Mouse (Mus musculus) embryonic facial prominence, embryonic 15.5 days (tissue): ENCODE measurements around the gene Sass6. TPM values are rescaled to one million over a fixed set of nuclear protein-coding genes. Genes with fewer than 3 reads are reported as not detected.

ENCODE experiments used
- ATAC-seq: fragments of 200-750 bp; cut with Nextera tagmentation; 2 replicates; pipeline ENCODE4 v1.8.0; 2017; ENCODE audit warnings: low read depth, moderate TSS enrichment; ENCODE audit not compliant: insufficient number of reproducible peaks, low FRiP score, low TSS enrichment
- H3K27ac ChIP-seq: fragments of 300-500 bp; sonication (generic); replicated peaks from 2 replicates; pipeline ENCODE4 v1.5.1; 2015; ENCODE audit warnings: mild to moderate bottlenecking, inconsistent platforms
- H3K27me3 ChIP-seq: fragments of 300-500 bp; sonication (generic); 2 replicates; pipeline ENCODE4 v1.6.1; 2015; ENCODE audit warnings: inconsistent platforms
- H3K36me3 ChIP-seq: fragments of 300-500 bp; sonication (generic); 2 replicates; pipeline ENCODE4 v1.6.1; 2015; ENCODE audit warnings: mild to moderate bottlenecking, inconsistent platforms
- H3K4me1 ChIP-seq: fragments of 300-500 bp; sonication (generic); 2 replicates; pipeline ENCODE4 v1.6.1; 2015; ENCODE audit warnings: inconsistent platforms
- H3K4me2 ChIP-seq: fragments of 300-500 bp; sonication (generic); replicated peaks from 2 replicates; pipeline ENCODE4 v1.6.1; 2015; ENCODE audit warnings: mild to moderate bottlenecking, inconsistent platforms
- H3K4me3 ChIP-seq: fragments of 300-500 bp; sonication (generic); replicated peaks from 2 replicates; pipeline ENCODE4 v1.5.1; 2015; ENCODE audit warnings: mild to moderate bottlenecking, inconsistent platforms
- H3K9ac ChIP-seq: fragments of 300-500 bp; sonication (generic); 2 replicates; pipeline ENCODE4 v1.6.1; 2015; ENCODE audit warnings: inconsistent platforms
- H3K9me3 ChIP-seq: fragments of 300-500 bp; sonication (generic); replicated peaks from 2 replicates; pipeline ENCODE4 v1.6.1; 2016; ENCODE audit warnings: inconsistent platforms
- WGBS: fragments of 180-500 bp; shearing (Covaris S2); methylation state at CpG from one replicate; pipeline ENCODE4 v1.1.7; 2015; 5-methylcytosine and 5-hydroxymethylcytosine counted together
- polyA plus RNA-seq: library from polyadenylated mRNA; unstranded; fragments of >200 nt; fragmentation: Nextera tagmentation; extraction: Ambion mirVana; gene quantifications from 2 replicates; pipeline ENCODE4 v1.2.1, GENCODE M21; 2015

Sass6 gene
- polyA plus RNA-seq, 1 experiment from 2014 or later, result 20.1 TPM

DNA sequence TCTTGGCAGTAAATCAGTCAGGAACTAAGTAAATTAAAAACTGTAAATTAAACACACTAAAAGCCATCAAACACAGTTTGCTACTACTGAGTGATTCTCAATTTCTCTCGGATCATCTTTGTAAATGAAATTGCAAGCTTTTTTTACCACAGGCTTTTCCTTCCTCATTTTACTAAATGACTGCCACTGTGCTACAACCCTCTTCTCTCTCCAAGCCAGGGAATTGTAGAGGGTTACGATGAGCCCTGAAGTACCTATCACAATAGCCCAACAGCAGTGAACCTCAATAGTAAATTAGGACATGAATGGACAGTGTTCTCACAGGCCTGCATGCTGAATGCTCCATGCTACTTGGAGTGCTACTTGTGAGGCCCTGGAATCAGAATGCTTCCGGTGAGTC is 39.3 kb downstream of the Sass6 start:
- H3K27ac ChIP-seq, result no peak overlapping the region
- no peak overlapping the region for H3K9ac ChIP-seq
- no peaks in the 10 kb centered on the region for H3K4me1 ChIP-seq
- H3K9me3 ChIP-seq, result no peaks in the 10 kb centered on the region
- H3K36me3 ChIP-seq, result peaks cover 73% of the 10 kb centered on the region
- H3K4me2 ChIP-seq, result no peak overlapping the region
- H3K27me3 ChIP-seq, result no peaks in the 10 kb centered on the region
- ATAC-seq, result no peak
- WGBS, result 89% methylated on average over 3 of the region's 3 CpGs
- no peak overlapping the region for H3K4me3 ChIP-seq

DNA sequence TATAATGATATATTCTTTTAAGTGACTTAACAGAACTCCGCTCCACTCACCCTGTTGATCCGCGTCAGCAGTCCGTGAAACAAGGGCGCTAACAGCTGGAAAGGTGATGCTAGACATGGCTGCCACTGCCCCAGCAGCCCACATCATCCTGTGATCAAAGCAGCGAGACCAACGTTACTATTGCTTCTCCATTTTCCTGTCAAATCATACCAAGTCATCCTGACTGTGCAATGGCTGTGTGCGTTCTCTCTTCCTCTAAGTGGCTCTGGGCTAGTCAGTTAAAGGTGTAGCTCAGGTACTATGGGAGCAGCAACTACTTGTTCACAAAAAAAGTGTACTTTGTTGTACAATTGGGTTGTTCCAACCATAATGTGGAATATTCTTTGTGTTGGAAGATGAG is 40.1 kb downstream of the Sass6 start:
- H3K27me3 ChIP-seq, result no peaks in the 10 kb centered on the region
- H3K36me3 ChIP-seq, result peaks cover 80% of the 10 kb centered on the region
- no peak overlapping the region for H3K27ac ChIP-seq
- H3K4me3 ChIP-seq, result no peak overlapping the region
- ATAC-seq, result no peak
- no peak overlapping the region for H3K9ac ChIP-seq
- H3K4me1 ChIP-seq, result no peaks in the 10 kb centered on the region
- 90% methylated on average over 8 of the region's 8 CpGs for WGBS
- no peaks in the 10 kb centered on the region for H3K9me3 ChIP-seq
- H3K4me2 ChIP-seq, result no peak overlapping the region

GRCm38 (mm10) chr3:116635799-116636198 is 41.0 kb downstream of the Sass6 start:
- no peak overlapping the region for H3K4me2 ChIP-seq
- H3K36me3 ChIP-seq, result peaks cover 82% of the 10 kb centered on the region
- no peaks in the 10 kb centered on the region for H3K9me3 ChIP-seq
- H3K9ac ChIP-seq, result no peak overlapping the region
- H3K4me1 ChIP-seq, result no peaks in the 10 kb centered on the region
- 60% methylated on average over 5 of the region's 5 CpGs for WGBS
- ATAC-seq, result no peak
- H3K27ac ChIP-seq, result no peak overlapping the region
- no peaks in the 10 kb centered on the region for H3K27me3 ChIP-seq
- no peak overlapping the region for H3K4me3 ChIP-seq

DNA sequence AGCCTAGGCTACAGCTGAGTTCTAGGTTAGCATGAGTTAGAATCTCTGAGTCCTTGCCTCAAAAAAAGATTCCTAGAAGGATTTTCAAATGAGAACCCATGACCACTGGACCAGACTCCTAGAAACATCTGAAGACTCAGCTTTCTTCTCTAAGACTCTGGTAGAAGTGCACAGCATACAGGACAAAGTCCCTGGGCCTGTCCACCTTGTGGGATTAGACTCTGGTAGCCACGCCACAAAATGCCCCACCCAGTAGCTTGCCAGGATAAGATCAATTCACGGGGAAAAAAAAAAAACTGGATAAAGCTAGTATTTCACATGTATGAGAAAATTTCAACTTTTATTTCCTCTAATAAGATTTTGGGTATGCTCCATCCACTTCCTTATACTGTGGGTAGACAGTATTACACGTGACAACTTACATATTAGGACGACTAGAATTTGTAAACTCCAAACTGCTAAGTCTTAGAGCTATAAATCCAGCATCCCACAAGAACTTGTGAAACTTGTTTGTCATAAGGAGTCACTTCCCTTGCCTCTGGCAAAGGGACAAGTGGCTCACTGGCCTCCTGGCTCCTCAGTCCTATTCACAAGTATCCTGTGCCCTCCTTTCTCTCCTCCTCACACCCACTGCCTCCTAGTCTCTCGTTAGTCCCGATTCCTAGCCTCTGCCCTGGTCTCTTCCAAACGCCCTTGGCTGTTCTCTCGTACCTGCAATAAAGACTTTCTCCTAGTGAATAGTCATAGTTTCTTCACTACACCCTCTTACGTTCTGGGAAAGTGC is 43.1 kb downstream of the Sass6 start:
- 78% methylated on average over 9 of the region's 9 CpGs for WGBS
- no peaks in the 10 kb centered on the region for H3K9me3 ChIP-seq

DNA sequence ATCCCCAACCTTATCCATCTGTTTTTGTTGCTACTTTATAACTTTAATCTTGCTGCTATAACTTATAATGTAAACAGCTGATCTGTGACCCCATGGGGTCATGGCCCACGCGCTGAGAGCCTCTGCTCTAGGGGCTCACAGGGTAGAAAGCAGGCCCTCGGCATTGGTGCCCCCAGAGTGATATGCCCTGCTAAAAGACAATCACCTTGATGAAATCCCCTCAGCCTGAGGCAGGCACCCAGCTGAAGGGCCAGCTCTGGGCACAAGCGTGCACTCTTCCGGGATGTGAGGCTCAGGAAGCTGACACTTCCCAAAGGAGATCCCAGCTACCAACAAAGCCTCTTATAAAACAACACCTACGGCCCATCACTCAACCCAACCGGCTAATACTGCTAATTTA is 43.8 kb downstream of the Sass6 start:
- ATAC-seq, result no peak
- no peak overlapping the region for H3K27ac ChIP-seq
- no peak overlapping the region for H3K4me3 ChIP-seq
- H3K36me3 ChIP-seq, result peaks cover 91% of the 10 kb centered on the region
- H3K9me3 ChIP-seq, result no peaks in the 10 kb centered on the region
- no peaks in the 10 kb centered on the region for H3K27me3 ChIP-seq
- 91% methylated on average over 7 of the region's 7 CpGs for WGBS
- no peak overlapping the region for H3K9ac ChIP-seq
- no peaks in the 10 kb centered on the region for H3K4me1 ChIP-seq
- H3K4me2 ChIP-seq, result no peak overlapping the region

More for the DNA sequence above, 43.1 kb downstream of the Sass6 start:
- ATAC-seq, result no peak
- Histone ChIP-seq H3K9ac (no peak overlapping the region), H3K27me3 (no peaks in the 10 kb centered on the region), H3K36me3 (peaks cover 90% of the 10 kb centered on the region), H3K27ac (no peak overlapping the region), H3K4me2 (no peak overlapping the region), H3K4me3 (no peak overlapping the region), H3K4me1 (no peaks in the 10 kb centered on the region)

DNA sequence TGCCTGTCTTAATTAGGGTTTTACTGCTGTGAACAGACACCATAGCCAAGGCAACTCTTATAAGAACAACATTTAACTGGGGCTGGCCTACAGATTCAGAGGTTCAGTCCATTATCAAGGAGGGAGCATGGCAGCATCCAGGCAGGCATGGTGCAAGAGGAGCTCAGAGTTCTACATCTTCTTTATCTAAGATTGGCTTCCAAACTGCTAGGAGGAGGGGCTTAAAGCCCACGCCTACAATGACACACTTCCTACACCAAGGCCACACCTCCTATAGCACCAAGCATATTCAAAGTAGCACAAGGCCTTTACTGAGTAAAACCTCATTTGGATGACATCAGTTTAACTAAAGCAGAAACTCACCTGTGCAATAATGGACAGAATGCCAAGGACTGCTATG is 45.2 kb downstream of the Sass6 start:
- no peaks in the 10 kb centered on the region for H3K27me3 ChIP-seq
- ATAC-seq, result no peak
- H3K9ac ChIP-seq, result no peak overlapping the region
- H3K36me3 ChIP-seq, result peaks cover 88% of the 10 kb centered on the region
- H3K4me2 ChIP-seq, result no peak overlapping the region
- WGBS, result 82% methylated on average over 1 of the region's 1 CpGs
- no peaks in the 10 kb centered on the region for H3K9me3 ChIP-seq
- H3K4me1 ChIP-seq, result no peaks in the 10 kb centered on the region
- H3K27ac ChIP-seq, result no peak overlapping the region
- no peak overlapping the region for H3K4me3 ChIP-seq

DNA sequence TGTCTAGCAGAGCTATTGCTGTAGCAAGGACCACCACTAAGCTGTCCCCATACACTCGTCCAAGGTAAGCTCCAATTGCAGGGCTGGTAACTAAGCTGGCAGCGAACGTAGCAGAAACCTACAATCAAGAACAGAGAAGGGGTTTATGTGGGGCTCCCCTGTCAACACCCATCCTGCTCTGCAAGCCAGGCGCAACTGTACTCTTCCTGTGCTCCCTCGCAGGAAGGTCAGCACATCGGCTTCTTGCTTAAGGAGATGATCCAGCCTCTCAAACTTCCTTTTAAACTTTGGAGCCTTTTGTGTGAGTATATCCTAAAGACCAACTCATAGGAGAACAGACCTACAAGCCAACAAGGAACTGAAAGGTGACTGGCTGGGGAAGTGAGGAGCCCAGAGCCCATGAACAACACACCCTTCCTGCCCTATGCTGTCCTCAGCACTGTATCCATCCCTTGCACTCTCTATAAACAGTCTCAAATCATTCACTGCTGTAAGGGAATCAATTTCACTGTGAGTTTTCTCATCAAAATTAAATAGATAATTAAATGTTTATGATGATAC is 47.1 kb downstream of the Sass6 start:
- H3K27ac ChIP-seq, result no peak overlapping the region
- H3K27me3 ChIP-seq, result no peaks in the 10 kb centered on the region
- no peak for ATAC-seq
- H3K4me3 ChIP-seq, result no peak overlapping the region
- H3K4me1 ChIP-seq, result no peaks in the 10 kb centered on the region
- H3K36me3 ChIP-seq, result peaks cover 88% of the 10 kb centered on the region
- no peak overlapping the region for H3K9ac ChIP-seq
- H3K4me2 ChIP-seq, result no peak overlapping the region
- H3K9me3 ChIP-seq, result no peaks in the 10 kb centered on the region
- 88% methylated on average over 6 of the region's 6 CpGs for WGBS

DNA sequence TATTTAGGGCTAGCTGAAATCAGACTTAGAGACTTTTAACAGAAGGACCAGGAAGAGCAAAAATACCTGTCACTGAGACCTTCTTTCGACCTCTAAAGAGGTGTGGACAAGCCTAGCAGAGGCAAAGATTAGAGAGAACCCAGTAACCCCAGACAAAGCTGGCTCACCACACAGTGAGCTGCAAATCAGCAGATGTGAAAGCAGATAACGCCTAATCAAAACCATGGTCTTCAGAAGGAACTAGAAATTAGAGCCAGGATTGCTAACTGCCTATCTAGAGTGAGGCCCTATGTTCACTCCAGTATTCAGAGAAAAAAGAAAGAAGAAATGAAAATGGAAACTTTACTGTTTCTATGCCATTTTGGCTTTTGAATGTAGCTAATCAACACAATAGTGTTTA is 47.6 kb downstream of the Sass6 start:
- ATAC-seq, result no peak
- Histone ChIP-seq H3K4me1 (no peaks in the 10 kb centered on the region), H3K4me2 (no peak overlapping the region), H3K9ac (no peak overlapping the region), H3K36me3 (peaks cover 89% of the 10 kb centered on the region), H3K27me3 (no peaks in the 10 kb centered on the region), H3K27ac (no peak overlapping the region), H3K4me3 (no peak overlapping the region), H3K9me3 (no peaks in the 10 kb centered on the region)
- whole genome bisulfite sequencing, result 85% methylated on average over 2 of the region's 2 CpGs

DNA sequence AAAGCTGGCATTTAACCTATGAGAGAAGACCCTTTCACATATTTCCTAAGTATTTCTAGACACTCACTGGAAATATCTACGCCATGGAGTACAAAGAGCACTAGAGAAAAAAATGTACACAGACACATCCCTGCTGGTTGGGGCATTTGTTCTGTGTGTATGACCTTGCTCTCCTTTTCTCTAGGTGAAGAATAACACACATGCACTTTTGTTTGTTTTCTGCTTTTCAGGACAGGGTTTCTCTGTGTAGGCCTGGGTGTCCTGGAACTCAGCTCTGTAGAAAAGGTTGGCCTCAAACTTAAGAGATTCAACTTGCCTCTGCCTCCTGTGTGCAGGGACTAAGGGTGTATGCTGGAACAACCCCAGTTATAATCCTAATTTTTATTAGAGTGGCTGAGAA is 51.6 kb downstream of the Sass6 start:
- no peak for ATAC-seq
- Histone ChIP-seq H3K9ac (no peak overlapping the region), H3K27ac (no peak overlapping the region), H3K4me2 (no peak overlapping the region), H3K9me3 (no peaks in the 10 kb centered on the region), H3K27me3 (no peaks in the 10 kb centered on the region), H3K4me3 (no peak overlapping the region), H3K36me3 (peaks cover 61% of the 10 kb centered on the region), H3K4me1 (no peaks in the 10 kb centered on the region)
- 91% methylated on average over 1 of the region's 1 CpGs for WGBS

DNA sequence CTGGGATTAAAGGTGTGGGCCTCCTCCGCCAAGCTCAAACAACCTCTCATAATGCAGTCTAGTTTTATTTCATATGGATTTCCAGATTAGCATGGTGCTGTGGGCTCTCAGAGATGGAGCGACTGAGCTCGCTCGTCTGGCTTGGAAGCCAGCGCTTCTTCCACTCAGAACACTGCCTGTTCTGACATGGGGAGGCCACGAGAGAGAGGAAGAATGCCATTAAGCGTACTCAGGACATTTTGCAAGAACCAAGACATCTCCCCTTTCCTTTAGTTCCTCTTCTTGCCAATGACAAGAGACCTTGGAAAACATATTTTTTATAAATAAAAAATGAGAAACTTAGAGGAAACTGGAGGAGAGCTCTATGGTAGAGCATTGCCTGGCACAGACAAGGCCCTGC is 54.0 kb downstream of the Sass6 start:
- Histone ChIP-seq H3K36me3 (peaks cover 43% of the 10 kb centered on the region), H3K9me3 (no peaks in the 10 kb centered on the region), H3K4me2 (no peak overlapping the region), H3K4me1 (no peaks in the 10 kb centered on the region), H3K27ac (no peak overlapping the region), H3K4me3 (no peak overlapping the region), H3K27me3 (no peaks in the 10 kb centered on the region), H3K9ac (no peak overlapping the region)
- 92% methylated on average over 7 of the region's 7 CpGs for WGBS
- ATAC-seq, result no peak

DNA sequence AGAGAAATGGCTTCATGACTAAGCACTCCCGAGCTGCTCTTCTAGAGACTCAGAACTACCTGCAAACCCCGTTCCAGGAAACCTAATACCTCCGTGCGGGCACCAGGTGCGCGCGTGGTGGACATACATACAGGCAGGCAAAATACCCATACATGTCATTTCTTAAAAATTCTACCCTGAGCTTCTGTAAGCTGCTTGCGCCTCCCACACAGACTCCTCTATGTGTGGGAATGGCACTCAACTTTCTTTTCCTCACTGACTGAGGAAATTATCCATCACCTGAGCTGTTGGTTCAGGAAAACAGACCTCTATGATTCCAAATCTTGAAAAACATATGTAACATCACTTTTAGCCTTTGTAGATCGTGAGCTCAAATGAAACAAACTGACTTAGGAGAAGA is 55.9 kb downstream of the Sass6 start:
- Histone ChIP-seq H3K27ac (no peak overlapping the region), H3K4me1 (no peaks in the 10 kb centered on the region), H3K4me2 (no peak overlapping the region), H3K36me3 (peaks cover 26% of the 10 kb centered on the region), H3K9ac (no peak overlapping the region), H3K4me3 (no peak overlapping the region), H3K27me3 (no peaks in the 10 kb centered on the region), H3K9me3 (no peaks in the 10 kb centered on the region)
- ATAC-seq, result no peak
- 93% methylated on average over 9 of the region's 9 CpGs for WGBS

DNA sequence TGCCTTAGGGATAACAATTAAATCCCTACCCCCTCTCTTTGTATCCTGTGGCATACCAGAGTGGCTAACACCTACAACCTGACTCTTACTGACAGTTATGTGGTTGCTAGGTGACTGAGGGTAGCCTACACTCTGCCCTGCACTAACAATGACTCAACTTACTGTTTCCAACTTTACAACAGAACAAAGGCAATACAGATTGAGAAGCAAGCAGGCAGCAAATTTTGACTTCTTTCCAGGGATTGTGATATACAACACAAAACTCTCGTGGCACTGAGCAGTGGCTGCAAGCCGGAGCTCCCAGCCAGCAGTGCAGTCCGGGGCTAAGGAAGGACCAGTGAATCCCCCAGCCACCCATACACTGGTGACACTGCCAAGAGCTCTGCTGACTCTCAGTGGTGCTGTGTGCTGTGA is 57.3 kb downstream of the Sass6 start:
- Histone ChIP-seq H3K9me3 (no peaks in the 10 kb centered on the region), H3K9ac (no peak overlapping the region), H3K27me3 (no peaks in the 10 kb centered on the region), H3K4me1 (0 out of 2 replicates have a peak, but pooled peaks cover 2% of the 10 kb centered on the region), H3K4me3 (no peak overlapping the region), H3K4me2 (no peak overlapping the region), H3K36me3 (peaks cover 13% of the 10 kb centered on the region; the same call in 1 of the 2 replicates), H3K27ac (no peak overlapping the region)
- no peak for ATAC-seq
- WGBS, result 74% methylated on average over 3 of the region's 3 CpGs
